Mouse (Mus musculus) hindbrain, embryonic 15.5 days (tissue): ENCODE measurements around the gene Myo15b. TPM values are rescaled to one million over a fixed set of nuclear protein-coding genes. Genes with fewer than 3 reads are reported as not detected.
A peak's percentile ranks its signal among the peaks of the same experiment; 100 is the strongest.

Source experiments
- ATAC-seq: fragments of 200-750 bp; cut with Nextera tagmentation; 2 replicates; pipeline ENCODE4 v1.8.0; 2017; ENCODE audit warnings: low read depth, moderate number of reproducible peaks, moderate TSS enrichment; ENCODE audit not compliant: low FRiP score
- H3K27ac ChIP-seq: fragments of 300-500 bp; sonication (generic); replicated peaks from 2 replicates; pipeline ENCODE4 v1.5.1; 2015; ENCODE audit warnings: mild to moderate bottlenecking, inconsistent platforms
- H3K27me3 ChIP-seq: fragments of 300-500 bp; sonication (generic); 2 replicates; pipeline ENCODE4 v1.6.1; 2015; ENCODE audit warnings: control low read depth, inconsistent platforms
- H3K36me3 ChIP-seq: fragments of 300-500 bp; sonication (generic); 2 replicates; pipeline ENCODE4 v1.6.1; 2015; ENCODE audit warnings: control low read depth, inconsistent platforms
- H3K4me1 ChIP-seq: fragments of 300-500 bp; sonication (generic); replicated peaks from 2 replicates; pipeline ENCODE4 v1.6.1; 2015; ENCODE audit warnings: control low read depth, inconsistent platforms
- H3K4me2 ChIP-seq: fragments of 300-500 bp; sonication (generic); 2 replicates; pipeline ENCODE4 v1.6.1; 2015; ENCODE audit warnings: moderate library complexity, mild to moderate bottlenecking, inconsistent platforms
- H3K4me3 ChIP-seq: fragments of 300-500 bp; sonication (generic); 2 replicates; pipeline ENCODE4 v1.5.1; 2015; ENCODE audit warnings: mild to moderate bottlenecking, inconsistent platforms
- H3K9ac ChIP-seq: fragments of 300-500 bp; sonication (generic); 2 replicates; pipeline ENCODE4 v1.6.1; 2015; ENCODE audit warnings: inconsistent platforms
- H3K9me3 ChIP-seq: fragments of 300-500 bp; sonication (generic); 2 replicates; pipeline ENCODE4 v1.6.1; 2016; ENCODE audit warnings: control low read depth, inconsistent platforms
- WGBS: fragments of 180-500 bp; shearing (Covaris S2); methylation state at CpG from one replicate; pipeline ENCODE4 v1.1.7; 2015; 5-methylcytosine and 5-hydroxymethylcytosine counted together
- polyA plus RNA-seq: library from polyadenylated mRNA; unstranded; fragments of >200 nt; fragmentation: Nextera tagmentation; extraction: Ambion mirVana; gene quantifications from 2 replicates; pipeline ENCODE4 v1.2.1, GENCODE M21; 2015

The Myo15b gene
- polyA plus RNA-seq, 1 experiment from 2014 or later = 0.19 TPM

DNA sequence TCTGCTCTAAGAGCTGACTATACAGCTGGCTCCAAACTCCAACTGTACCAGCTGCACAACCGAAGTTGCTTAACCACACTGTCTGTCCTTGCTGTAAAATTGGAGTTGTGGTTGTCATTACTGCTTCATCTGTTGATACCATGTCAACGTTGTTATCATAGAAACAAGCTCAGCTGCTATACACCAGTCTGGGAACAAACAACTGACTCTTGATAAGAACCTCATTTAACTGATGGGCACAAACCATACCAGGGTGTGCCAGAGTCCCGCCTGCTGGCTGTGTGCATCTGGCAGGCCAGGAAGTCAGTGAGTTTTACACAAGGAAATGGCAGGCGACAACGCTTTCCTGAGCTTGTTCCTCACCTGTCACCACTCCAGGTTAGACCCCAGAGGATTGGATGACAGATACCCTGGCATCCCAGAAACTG lies 52.9 kb downstream of the Myo15b start:
- Histone ChIP-seq H3K4me1 (no peaks in the 10 kb centered on the region), H3K4me2 (no peak overlapping the region), H3K9ac (no peak overlapping the region), H3K27me3 (no peaks in the 10 kb centered on the region), H3K36me3 (peaks cover 20% of the 10 kb centered on the region), H3K27ac (no peak overlapping the region), H3K4me3 (no peak overlapping the region), H3K9me3 (no peaks in the 10 kb centered on the region)
- ATAC-seq = no peak
- WGBS = 95% methylated on average over 5 of the region's 5 CpGs

DNA sequence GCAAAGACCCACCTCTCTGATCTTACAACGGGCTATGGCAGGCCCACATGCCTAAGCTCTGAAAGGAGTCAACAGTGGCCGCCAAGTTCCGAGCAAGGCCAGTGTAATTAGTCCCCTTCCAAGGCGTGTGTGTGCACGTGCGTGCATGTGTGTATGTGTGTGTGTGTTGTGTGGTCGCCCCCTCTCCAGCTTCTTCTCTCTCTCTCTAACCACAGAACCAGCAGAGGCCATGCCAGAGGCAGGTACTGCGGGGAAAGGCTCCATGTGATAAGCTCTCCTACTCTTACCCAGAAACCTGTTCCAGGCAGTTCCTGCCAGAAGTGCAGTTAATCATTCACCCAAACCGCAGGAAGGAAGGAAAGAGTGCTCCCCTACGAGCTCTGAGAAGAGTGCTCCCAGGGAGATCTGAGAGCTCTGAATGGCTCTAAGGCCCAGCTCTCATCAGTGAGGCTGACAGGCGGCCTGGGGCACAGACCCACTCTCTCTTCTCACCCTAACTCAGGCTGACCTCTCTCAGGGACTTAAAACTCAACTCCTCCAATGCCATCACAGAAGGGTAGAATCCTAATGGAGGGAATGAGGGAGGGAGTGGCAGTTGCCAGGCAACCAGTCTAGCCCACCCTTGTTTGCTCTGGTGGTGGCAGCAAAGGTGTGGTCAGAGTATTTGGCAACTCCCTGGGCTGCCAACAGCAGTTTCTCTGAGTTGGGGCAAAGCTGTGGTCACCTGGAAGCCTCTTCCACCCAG lies 53.6 kb downstream of the Myo15b start, which contains the start of gene Smim6:
Gene Smim6, plus strand, starts transcription at position 386 of the 745 bp plus-strand sequence.
- no peak within 1 kb of the TSS for H3K9ac ChIP-seq
- H3K27me3 ChIP-seq = no peaks in the 10 kb centered on the region
- H3K4me3 ChIP-seq = no peak within 1 kb of the TSS
- no peaks in the 10 kb centered on the region for H3K4me1 ChIP-seq
- H3K4me2 ChIP-seq = no peak within 1 kb of the TSS
- no peak for ATAC-seq
- no peaks in the 10 kb centered on the region for H3K9me3 ChIP-seq
- 82% methylated on average over 11 of the region's 11 CpGs for WGBS
- H3K36me3 ChIP-seq = peaks cover 20% of the 10 kb centered on the region
- no peak within 1 kb of the TSS for H3K27ac ChIP-seq

DNA sequence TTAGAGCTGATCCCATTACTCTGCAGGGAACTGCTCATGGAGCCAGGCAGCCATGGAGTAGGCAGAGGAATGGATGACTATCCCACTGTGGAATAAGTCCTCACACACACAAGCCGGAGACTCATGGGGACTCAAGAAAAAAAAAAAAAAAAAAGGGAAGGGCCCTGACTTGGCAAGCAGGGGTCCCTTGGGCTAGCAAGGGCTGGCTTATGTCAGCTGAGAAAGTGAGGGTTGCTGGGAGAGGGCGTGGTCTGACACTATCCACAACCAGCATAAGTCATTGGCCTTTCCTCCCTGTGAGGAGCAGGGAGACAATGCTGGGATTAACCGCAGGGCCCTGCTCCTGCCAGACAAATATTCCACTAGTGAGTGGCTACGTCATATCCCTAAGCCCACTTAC lies 58.4 kb downstream of the Myo15b start:
- no peak overlapping the region for H3K9ac ChIP-seq
- ATAC-seq = no peak
- no peak overlapping the region for H3K4me3 ChIP-seq
- WGBS = 91% methylated on average over 4 of the region's 4 CpGs
- H3K4me1 ChIP-seq = no peaks in the 10 kb centered on the region
- no peak overlapping the region for H3K4me2 ChIP-seq
- H3K9me3 ChIP-seq = no peaks in the 10 kb centered on the region
- H3K27me3 ChIP-seq = no peaks in the 10 kb centered on the region
- H3K36me3 ChIP-seq = peaks cover 8% of the 10 kb centered on the region
- no peak overlapping the region for H3K27ac ChIP-seq

DNA sequence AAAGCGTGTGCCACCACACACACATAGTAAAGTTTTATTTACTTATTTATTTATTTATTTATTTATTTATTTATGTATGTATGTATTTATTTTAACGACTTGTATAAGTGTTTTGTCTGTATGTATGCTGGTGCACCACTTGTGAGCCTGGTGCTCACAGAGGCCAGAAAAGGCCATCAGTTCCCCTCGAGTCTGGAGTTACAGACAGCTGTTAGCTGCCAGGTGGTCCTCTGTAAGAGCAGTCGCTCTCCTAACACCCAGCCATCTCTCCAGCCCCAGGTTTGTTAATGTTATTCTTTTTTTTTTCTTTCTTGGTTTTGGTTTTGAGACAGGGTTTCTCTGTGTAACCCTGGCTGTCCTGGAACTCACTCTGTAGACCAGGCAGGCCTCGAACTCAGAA lies 60.4 kb downstream of the Myo15b start:
- 93% methylated on average over 5 of the region's 5 CpGs for WGBS
- no peak overlapping the region for H3K4me3 ChIP-seq
- H3K4me1 ChIP-seq = no peaks in the 10 kb centered on the region
- no peak overlapping the region for H3K27ac ChIP-seq
- no peak overlapping the region for H3K9ac ChIP-seq
- no peak overlapping the region for H3K4me2 ChIP-seq
- no peak for ATAC-seq
- no peaks in the 10 kb centered on the region for H3K27me3 ChIP-seq
- H3K9me3 ChIP-seq = no peaks in the 10 kb centered on the region
- peaks cover 8% of the 10 kb centered on the region for H3K36me3 ChIP-seq

DNA sequence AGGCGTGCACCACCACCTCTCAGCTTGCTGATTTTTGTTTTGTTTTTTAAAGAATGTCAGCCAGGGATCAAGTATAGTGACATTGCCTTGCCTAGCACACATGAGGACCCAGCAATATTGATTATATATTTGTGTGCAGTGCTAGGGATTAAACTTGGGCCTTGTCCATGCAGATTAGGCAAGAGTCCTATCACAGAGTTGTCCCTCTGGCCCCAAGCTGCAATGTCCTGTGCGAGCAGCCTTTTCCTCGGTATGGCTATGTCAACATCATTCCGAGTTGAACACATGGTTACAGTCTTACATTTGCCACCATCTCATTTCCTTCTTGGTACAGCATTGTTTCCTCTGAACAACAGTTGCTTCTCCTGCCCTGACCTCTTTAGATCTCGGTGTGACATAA lies 60.9 kb downstream of the Myo15b start:
- WGBS = 94% methylated on average over 5 of the region's 5 CpGs
- H3K4me1 ChIP-seq = no peaks in the 10 kb centered on the region
- H3K27ac ChIP-seq = no peak overlapping the region
- H3K9ac ChIP-seq = no peak overlapping the region
- no peaks in the 10 kb centered on the region for H3K9me3 ChIP-seq
- H3K4me3 ChIP-seq = no peak overlapping the region
- H3K36me3 ChIP-seq = peaks cover 8% of the 10 kb centered on the region
- no peak overlapping the region for H3K4me2 ChIP-seq
- no peak for ATAC-seq
- no peaks in the 10 kb centered on the region for H3K27me3 ChIP-seq

DNA sequence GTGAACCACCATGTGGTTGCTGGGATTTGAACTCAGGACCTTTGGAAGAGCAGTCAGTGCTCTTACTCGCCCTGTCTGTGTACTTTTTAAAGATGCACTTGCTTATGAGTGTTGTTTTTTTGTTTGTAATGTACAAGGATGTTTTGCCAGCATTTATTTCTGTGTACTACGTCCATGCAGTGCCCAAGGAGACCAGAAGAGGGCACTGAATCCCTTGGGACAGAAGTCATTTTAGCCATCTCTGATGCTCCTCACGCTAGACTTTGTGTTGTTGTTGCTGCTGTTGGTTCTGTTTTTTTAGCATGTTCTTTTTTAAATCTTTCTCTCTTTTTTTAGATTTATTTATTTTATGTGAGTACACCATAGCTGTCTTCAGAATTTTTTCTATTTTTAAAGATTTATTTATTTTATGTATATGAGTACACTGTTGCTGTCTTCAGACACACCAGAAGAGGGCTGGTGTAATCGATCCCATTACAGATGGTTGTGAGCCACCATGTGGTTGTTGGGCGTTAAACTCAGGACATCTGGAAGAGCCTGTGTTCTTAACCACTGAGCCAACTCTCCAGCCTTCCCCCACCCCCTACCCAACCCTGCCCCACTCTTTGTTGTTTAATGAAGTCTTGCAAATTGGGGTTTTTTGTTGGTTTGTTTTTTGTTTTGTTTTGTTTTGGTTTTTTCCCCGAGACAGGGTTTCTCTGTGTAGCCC lies 62.1 kb downstream of the Myo15b start:
- no peaks in the 10 kb centered on the region for H3K9me3 ChIP-seq
- no peaks in the 10 kb centered on the region for H3K4me1 ChIP-seq
- no peak overlapping the region for H3K4me3 ChIP-seq
- no peaks in the 10 kb centered on the region for H3K27me3 ChIP-seq
- 51% methylated on average over 6 of the region's 6 CpGs for WGBS
- no peak overlapping the region for H3K9ac ChIP-seq
- no peak overlapping the region for H3K27ac ChIP-seq
- H3K36me3 ChIP-seq = peaks cover 8% of the 10 kb centered on the region
- ATAC-seq = no peak
- no peak overlapping the region for H3K4me2 ChIP-seq

DNA sequence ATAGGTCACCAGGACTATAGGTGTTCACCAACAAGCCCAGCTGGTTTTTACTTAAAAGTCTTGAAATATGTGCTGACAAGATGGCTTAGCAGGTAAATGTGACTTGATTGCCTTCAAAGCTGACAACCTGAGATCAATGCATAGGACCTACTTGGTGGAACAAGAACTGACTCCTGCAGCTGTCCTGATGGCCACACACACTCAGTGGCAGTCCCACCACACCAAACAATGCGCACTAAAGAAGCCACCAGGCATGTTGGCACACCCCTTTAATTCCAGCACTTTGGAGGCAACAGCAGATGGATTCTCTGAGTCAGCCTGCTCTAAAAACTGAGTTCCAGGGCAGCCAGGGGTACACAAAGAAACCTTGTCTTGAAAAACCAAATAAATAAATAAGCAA lies 63.8 kb downstream of the Myo15b start:
- H3K27me3 ChIP-seq = no peaks in the 10 kb centered on the region
- no peak overlapping the region for H3K4me2 ChIP-seq
- no peaks in the 10 kb centered on the region for H3K4me1 ChIP-seq
- no peak overlapping the region for H3K9ac ChIP-seq
- no peak for ATAC-seq
- no peak overlapping the region for H3K27ac ChIP-seq
- WGBS = 94% methylated on average over 1 of the region's 1 CpGs
- H3K4me3 ChIP-seq = no peak overlapping the region
- H3K36me3 ChIP-seq = peaks cover 4% of the 10 kb centered on the region; the same call in 1 of the 2 replicates
- H3K9me3 ChIP-seq = no peaks in the 10 kb centered on the region

DNA sequence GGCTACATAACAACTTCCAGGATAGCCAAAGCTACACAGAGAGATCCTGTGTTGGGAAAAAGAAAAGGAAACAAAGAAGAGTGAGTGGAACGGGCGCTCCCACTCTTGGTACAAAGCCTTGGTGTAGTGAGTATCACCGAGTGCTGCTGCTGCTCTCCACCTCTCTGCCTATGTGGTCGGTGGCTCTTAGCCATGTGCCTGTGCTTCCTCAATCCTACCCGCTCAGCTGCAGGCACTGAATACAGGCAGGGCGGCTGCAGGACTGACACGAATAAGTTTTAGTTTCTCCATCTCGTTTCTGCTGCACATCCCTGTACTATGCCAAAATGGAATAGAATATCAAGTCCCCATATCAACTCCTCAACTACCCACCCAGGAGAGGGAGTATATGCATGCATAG lies 70.8 kb downstream of the Myo15b start:
- H3K9me3 ChIP-seq = no peaks in the 10 kb centered on the region
- H3K36me3 ChIP-seq = peaks cover 10% of the 10 kb centered on the region; the same call in 1 of the 2 replicates
- ATAC-seq = no peak
- H3K4me3 ChIP-seq = no peak overlapping the region
- no peaks in the 10 kb centered on the region for H3K27me3 ChIP-seq
- no peak overlapping the region for H3K27ac ChIP-seq
- H3K4me2 ChIP-seq = no peak overlapping the region
- WGBS = 91% methylated on average over 8 of the region's 8 CpGs
- H3K4me1 ChIP-seq = peaks cover 14% of the 10 kb centered on the region
- no peak overlapping the region for H3K9ac ChIP-seq

DNA sequence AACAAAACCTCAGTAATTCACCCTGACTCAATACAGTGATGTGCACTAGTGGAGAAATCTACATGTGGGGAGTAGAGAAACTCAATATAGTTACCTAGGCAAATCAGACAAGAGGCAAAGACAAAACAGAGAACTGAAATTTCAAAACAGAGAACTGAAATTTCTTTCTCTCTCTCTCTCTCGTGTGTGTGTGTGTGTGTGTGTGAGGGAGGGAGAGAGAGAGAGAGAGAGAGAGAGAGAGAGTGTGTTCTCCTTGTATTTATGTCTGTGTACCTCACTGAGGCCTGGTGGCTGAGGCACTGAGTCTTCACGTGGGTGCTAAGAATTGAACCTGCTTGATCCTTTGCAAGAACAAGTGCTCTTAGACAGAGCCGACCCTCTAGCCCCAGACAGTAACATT lies 71.6 kb downstream of the Myo15b start:
- no peak for ATAC-seq
- no peak overlapping the region for H3K27ac ChIP-seq
- H3K4me3 ChIP-seq = no peak overlapping the region
- H3K27me3 ChIP-seq = no peaks in the 10 kb centered on the region
- 0 out of 2 replicates have a peak, but pooled peaks cover 6% of the 10 kb centered on the region for H3K36me3 ChIP-seq
- no peak overlapping the region for H3K4me2 ChIP-seq
- WGBS = 84% methylated on average over 2 of the region's 3 CpGs
- no peaks in the 10 kb centered on the region for H3K9me3 ChIP-seq
- peaks cover 22% of the 10 kb centered on the region for H3K4me1 ChIP-seq
- no peak overlapping the region for H3K9ac ChIP-seq

DNA sequence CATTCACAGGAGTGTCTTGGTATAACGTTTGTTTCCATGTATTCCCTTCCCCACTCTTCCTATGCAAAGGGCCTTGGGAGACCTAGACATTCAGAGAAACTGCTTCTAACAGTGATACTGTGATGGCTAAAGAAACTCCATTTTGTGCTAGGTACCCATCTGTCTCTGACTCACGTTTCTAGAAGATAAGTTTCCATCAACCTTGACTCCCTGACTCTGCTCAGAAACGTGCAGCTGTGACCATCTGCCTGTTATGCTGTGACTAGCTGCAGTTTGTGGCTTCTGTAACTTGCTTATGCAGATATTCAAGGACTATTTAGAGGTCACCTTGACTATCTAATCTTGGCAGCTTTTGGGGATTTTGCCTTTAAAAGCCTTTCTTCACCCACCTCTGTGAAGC lies 73.0 kb downstream of the Myo15b start:
- H3K4me2 ChIP-seq = no peak overlapping the region
- no peak overlapping the region for H3K4me3 ChIP-seq
- 0 out of 2 replicates have a peak, but pooled peaks cover 6% of the 10 kb centered on the region for H3K36me3 ChIP-seq
- no peak for ATAC-seq
- no peak overlapping the region for H3K9ac ChIP-seq
- H3K27ac ChIP-seq = no peak overlapping the region
- H3K27me3 ChIP-seq = no peaks in the 10 kb centered on the region
- no peaks in the 10 kb centered on the region for H3K9me3 ChIP-seq
- WGBS = 69% methylated on average over 3 of the region's 3 CpGs
- peaks cover 26% of the 10 kb centered on the region for H3K4me1 ChIP-seq

DNA sequence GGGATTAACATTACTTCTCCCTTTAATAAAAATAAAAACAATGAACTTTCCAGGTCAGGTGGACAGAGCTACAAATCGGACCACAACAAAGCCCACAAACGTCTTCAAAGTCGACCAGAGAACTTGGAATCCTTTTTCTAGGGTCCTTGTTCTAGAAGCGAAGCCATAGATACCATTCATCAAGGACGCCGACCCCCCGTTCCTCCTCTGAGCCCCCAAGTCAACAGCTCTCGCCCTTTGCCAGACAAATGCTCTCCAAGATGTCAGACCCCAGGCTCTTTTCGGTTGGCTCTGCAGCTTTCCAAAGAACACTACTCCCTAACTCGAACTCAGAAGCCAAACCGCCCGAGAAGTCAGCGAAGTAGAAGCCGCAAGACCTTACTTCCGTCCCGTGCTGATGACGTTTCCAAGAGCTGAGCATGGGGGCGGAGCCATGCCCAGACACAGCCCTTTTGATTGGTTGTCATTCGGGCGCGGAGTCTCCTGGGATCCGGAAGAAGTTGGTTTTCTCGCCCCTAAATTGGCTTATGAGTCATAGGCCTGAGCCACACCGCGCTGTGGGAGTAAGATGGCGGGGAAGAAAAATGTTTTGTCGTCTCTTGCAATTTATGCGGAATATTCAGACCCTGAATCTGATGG lies 75.0 kb downstream of the Myo15b start, which contains the start of the genes Sap30bp and Recql5:
Gene Sap30bp, plus strand, starts transcription at position 175 of the 639 bp plus-strand sequence.
Gene Recql5, minus strand, starts transcription at position 370 of the 639 bp plus-strand sequence.
- H3K27me3 ChIP-seq = no peaks in the 10 kb centered on the region
- ATAC-seq = peak; percentile 100
- peak within 1 kb of the TSS; percentile 76 for H3K9ac ChIP-seq
- WGBS = under 1% methylated on average over 28 of the region's 28 CpGs
- peaks cover 26% of the 10 kb centered on the region for H3K4me1 ChIP-seq
- H3K27ac ChIP-seq = peak within 1 kb of the TSS; percentile 73
- H3K4me3 ChIP-seq = peak within 1 kb of the TSS; percentile 88
- peaks cover 15% of the 10 kb centered on the region for H3K36me3 ChIP-seq
- H3K4me2 ChIP-seq = peak within 1 kb of the TSS; percentile 82
- no peaks in the 10 kb centered on the region for H3K9me3 ChIP-seq

DNA sequence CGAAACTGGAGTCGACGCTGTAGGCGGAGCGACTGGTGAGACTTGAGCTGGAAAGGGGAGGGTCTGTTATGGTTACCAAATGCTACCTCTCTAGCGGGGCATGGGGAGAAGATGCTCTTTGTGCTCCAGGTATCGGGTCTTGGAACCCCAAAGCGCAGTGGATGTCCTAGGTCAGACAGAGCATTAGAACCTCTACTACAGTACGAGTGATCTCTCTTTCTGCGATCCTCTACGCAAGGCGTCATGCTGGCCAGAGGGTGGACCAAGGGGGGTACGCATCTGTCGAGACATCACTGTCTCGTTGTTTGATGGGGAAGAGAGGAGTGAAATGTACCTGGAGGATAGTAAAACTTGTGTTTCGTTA lies 75.5 kb downstream of the Myo15b start:
- peak overlapping the region; percentile 73 for H3K27ac ChIP-seq
- no peaks in the 10 kb centered on the region for H3K9me3 ChIP-seq
- WGBS = under 1% methylated on average over 16 of the region's 16 CpGs
- H3K4me2 ChIP-seq = peak overlapping the region; percentile 82
- peaks cover 26% of the 10 kb centered on the region for H3K4me1 ChIP-seq
- peak overlapping the region; percentile 76 for H3K9ac ChIP-seq
- peaks cover 17% of the 10 kb centered on the region for H3K36me3 ChIP-seq
- H3K27me3 ChIP-seq = no peaks in the 10 kb centered on the region
- peak; percentile 71; the same call in 1 of the 2 replicates for ATAC-seq
- H3K4me3 ChIP-seq = peak overlapping the region; percentile 88
